Mouse (Mus musculus): Measurements from ENCODE around the gene Rassf9. TPM values are rescaled to one million over a fixed set of nuclear protein-coding genes. Genes with fewer than 3 reads are reported as not detected.

Rassf9 gene
- polyA plus RNA-seq (2011; ENCODE audit: insufficient read length, low read depth, missing spikeins): 0.63 and 1.1 TPM in 2 replicates

- H3K4me3 ChIP-seq (ENCODE audit: insufficient read depth, low read length): no peak within 1 kb of the TSS
- no peak for TF ChIP-seq CTCF (IDR thresholded peaks at IDR 0.05; ENCODE audit: borderline replicate concordance, insufficient read depth, low read length)
- H3K27ac ChIP-seq (ENCODE audit: insufficient read depth, low read length): no peak within 1 kb of the TSS
- H3K4me1 ChIP-seq (ENCODE audit: control insufficient read depth, insufficient read depth, low read length): no peaks in the 10 kb centered on the region; the same call in 1 of the 2 replicates
These were observed at the start of gene Rassf9 for GRCm38 (mm10) chr10:102511807-102512461. Gene Rassf9, plus strand, starts transcription at chr10:102512222.

GRCm38 (mm10) chr10:102469412-102469811, 42.6 kb upstream of the Rassf9 start:
- TF ChIP-seq CTCF (IDR thresholded peaks at IDR 0.05; ENCODE audit: borderline replicate concordance, insufficient read depth, low read length) (no peak), POLR2A (IDR thresholded peaks at IDR 0.05; ENCODE audit: low read depth, low read length) (no peak)

GRCm38 (mm10) chr10:102490386-102490785, 21.6 kb upstream of the Rassf9 start, which contains the start of gene Nts:
Gene Nts, minus strand, starts transcription at chr10:102490486.
- TF ChIP-seq POLR2A (IDR thresholded peaks at IDR 0.05; ENCODE audit: low read depth, low read length) (no peak), CTCF (IDR thresholded peaks at IDR 0.05; ENCODE audit: borderline replicate concordance, insufficient read depth, low read length) (no peak)
- Histone ChIP-seq H3K27ac (ENCODE audit: insufficient read depth, low read length) (no peak within 1 kb of the TSS), H3K4me3 (ENCODE audit: insufficient read depth, low read length) (no peak within 1 kb of the TSS), H3K4me1 (ENCODE audit: control insufficient read depth, insufficient read depth, low read length) (no peaks in the 10 kb centered on the region)

More at GRCm38 (mm10) chr10:102469412-102469811, 42.6 kb upstream of the Rassf9 start:
- H3K27ac ChIP-seq (ENCODE audit: insufficient read depth, low read length): no peak overlapping the region
- H3K4me3 ChIP-seq (ENCODE audit: insufficient read depth, low read length): no peak overlapping the region
- no peaks in the 10 kb centered on the region for H3K4me1 ChIP-seq (ENCODE audit: control insufficient read depth, insufficient read depth, low read length)

- H3K27ac ChIP-seq (ENCODE audit: insufficient read depth, low read length): no peak overlapping the region
- TF ChIP-seq POLR2A (IDR thresholded peaks at IDR 0.05; ENCODE audit: low read depth, low read length) (no peak), CTCF (IDR thresholded peaks at IDR 0.05; ENCODE audit: borderline replicate concordance, insufficient read depth, low read length) (no peak)
- no peak overlapping the region for H3K4me3 ChIP-seq (ENCODE audit: insufficient read depth, low read length)
- H3K4me1 ChIP-seq (ENCODE audit: control insufficient read depth, insufficient read depth, low read length): no peaks in the 10 kb centered on the region
These were observed 20.2 kb upstream of the Rassf9 start for GRCm38 (mm10) chr10:102491792-102492191.

- TF ChIP-seq CTCF (IDR thresholded peaks at IDR 0.05; ENCODE audit: borderline replicate concordance, insufficient read depth, low read length) (no peak), POLR2A (IDR thresholded peaks at IDR 0.05; ENCODE audit: low read depth, low read length) (no peak)
- Histone ChIP-seq H3K4me3 (ENCODE audit: insufficient read depth, low read length) (no peak overlapping the region), H3K27ac (ENCODE audit: insufficient read depth, low read length) (no peak overlapping the region), H3K4me1 (ENCODE audit: control insufficient read depth, insufficient read depth, low read length) (no peaks in the 10 kb centered on the region)
These were observed 13.3 kb upstream of the Rassf9 start for GRCm38 (mm10) chr10:102498754-102499153.

GRCm38 (mm10) chr10:102507386-102507785, 4.6 kb upstream of the Rassf9 start:
- H3K4me3 ChIP-seq (ENCODE audit: insufficient read depth, low read length): no peak overlapping the region
- no peaks in the 10 kb centered on the region; the same call in 1 of the 2 replicates for H3K4me1 ChIP-seq (ENCODE audit: control insufficient read depth, insufficient read depth, low read length)
- no peak overlapping the region for H3K27ac ChIP-seq (ENCODE audit: insufficient read depth, low read length)
- no peak for TF ChIP-seq POLR2A (IDR thresholded peaks at IDR 0.05; ENCODE audit: low read depth, low read length)
- TF ChIP-seq CTCF (IDR thresholded peaks at IDR 0.05; ENCODE audit: borderline replicate concordance, insufficient read depth, low read length): no peak

- Histone ChIP-seq H3K4me3 (ENCODE audit: insufficient read depth, low read length) (no peak overlapping the region), H3K4me1 (ENCODE audit: control insufficient read depth, insufficient read depth, low read length) (no peaks in the 10 kb centered on the region; the same call in 1 of the 2 replicates), H3K27ac (ENCODE audit: insufficient read depth, low read length) (no peak overlapping the region)
- TF ChIP-seq POLR2A (IDR thresholded peaks at IDR 0.05; ENCODE audit: low read depth, low read length) (no peak), CTCF (IDR thresholded peaks at IDR 0.05; ENCODE audit: borderline replicate concordance, insufficient read depth, low read length) (no peak)
These were observed 588 bp upstream of the Rassf9 start for GRCm38 (mm10) chr10:102511461-102511806.

- TF ChIP-seq CTCF (IDR thresholded peaks at IDR 0.05; ENCODE audit: borderline replicate concordance, insufficient read depth, low read length): no peak
- no peak for TF ChIP-seq POLR2A (IDR thresholded peaks at IDR 0.05; ENCODE audit: low read depth, low read length)
- H3K4me3 ChIP-seq (ENCODE audit: insufficient read depth, low read length): no peak overlapping the region
- no peak overlapping the region for H3K27ac ChIP-seq (ENCODE audit: insufficient read depth, low read length)
- H3K4me1 ChIP-seq (ENCODE audit: control insufficient read depth, insufficient read depth, low read length): no peaks in the 10 kb centered on the region; the same call in 1 of the 2 replicates
These were observed 2.1 kb downstream of the Rassf9 start for GRCm38 (mm10) chr10:102514159-102514558.

- Histone ChIP-seq H3K27ac (ENCODE audit: insufficient read depth, low read length) (no peak overlapping the region), H3K4me3 (ENCODE audit: insufficient read depth, low read length) (no peak overlapping the region)
- TF ChIP-seq CTCF (IDR thresholded peaks at IDR 0.05; ENCODE audit: borderline replicate concordance, insufficient read depth, low read length): no peak
These were observed 15.9 kb downstream of the Rassf9 start for GRCm38 (mm10) chr10:102527901-102528300.

GRCm38 (mm10) chr10:102553941-102554340, 41.9 kb downstream of the Rassf9 start:
- no peak overlapping the region for H3K27ac ChIP-seq (ENCODE audit: insufficient read depth, low read length)
- H3K4me3 ChIP-seq (ENCODE audit: insufficient read depth, low read length): no peak overlapping the region
- no peak for TF ChIP-seq CTCF (IDR thresholded peaks at IDR 0.05; ENCODE audit: borderline replicate concordance, insufficient read depth, low read length)
- no peak for TF ChIP-seq POLR2A (IDR thresholded peaks at IDR 0.05; ENCODE audit: low read depth, low read length)
- H3K4me1 ChIP-seq (ENCODE audit: control insufficient read depth, insufficient read depth, low read length): no peaks in the 10 kb centered on the region

More at GRCm38 (mm10) chr10:102527901-102528300, 15.9 kb downstream of the Rassf9 start:
- no peaks in the 10 kb centered on the region for H3K4me1 ChIP-seq (ENCODE audit: control insufficient read depth, insufficient read depth, low read length)

Measured in embryonic fibroblast, embryonic 13.5 days (primary cell).